Mouse (Mus musculus) cerebral cortex, adult 2 months (tissue): ENCODE results near the gene Sdhb.

ENCODE experiments used
- WGBS: fragments of 180-500 bp; shearing (Covaris S2); methylation state at CpG from one replicate; pipeline ENCODE4 v1.1.7; 2018; 5-methylcytosine and 5-hydroxymethylcytosine counted together

Sdhb gene

DNA sequence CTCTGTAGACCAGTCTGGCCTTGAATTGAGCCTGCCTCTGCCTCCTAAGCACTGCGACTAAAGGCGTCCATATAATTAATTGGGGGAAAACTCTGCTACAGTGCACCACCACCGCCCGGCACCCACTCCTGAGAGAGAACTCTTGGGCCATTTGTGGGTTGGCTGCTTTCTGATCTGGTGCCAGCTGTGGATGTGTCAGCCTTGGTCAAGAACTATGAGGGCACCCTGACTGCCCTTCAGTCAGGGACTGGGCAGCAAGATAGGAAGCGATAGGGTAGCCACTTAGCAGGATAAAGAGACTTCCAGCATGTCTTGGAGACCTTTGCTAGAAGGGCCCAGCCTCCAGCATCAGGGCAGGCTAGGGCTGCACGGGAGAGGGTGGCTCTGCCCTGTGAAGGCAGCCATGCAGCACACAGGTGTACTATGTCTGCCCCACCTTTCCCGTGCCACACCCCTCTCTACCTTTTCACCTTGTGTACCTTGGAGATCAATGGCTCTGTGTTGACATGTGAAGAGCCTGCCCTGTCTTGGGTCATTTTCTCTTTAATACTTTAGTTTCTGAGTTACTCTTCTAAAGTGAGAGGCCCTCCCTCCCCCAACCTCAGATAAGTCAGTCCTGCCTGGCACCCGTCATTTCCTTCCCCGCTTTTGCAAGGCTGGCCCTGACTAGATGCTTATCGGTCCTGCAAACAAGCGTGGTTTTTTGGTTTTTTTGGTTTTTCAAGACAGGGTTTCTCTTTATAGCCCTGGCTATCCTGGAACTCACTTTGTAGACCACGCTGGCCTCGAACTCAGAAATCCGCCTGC lies 17.1 kb downstream of the Sdhb start:
- WGBS: 91% methylated on average over 14 of the region's 14 CpGs

DNA sequence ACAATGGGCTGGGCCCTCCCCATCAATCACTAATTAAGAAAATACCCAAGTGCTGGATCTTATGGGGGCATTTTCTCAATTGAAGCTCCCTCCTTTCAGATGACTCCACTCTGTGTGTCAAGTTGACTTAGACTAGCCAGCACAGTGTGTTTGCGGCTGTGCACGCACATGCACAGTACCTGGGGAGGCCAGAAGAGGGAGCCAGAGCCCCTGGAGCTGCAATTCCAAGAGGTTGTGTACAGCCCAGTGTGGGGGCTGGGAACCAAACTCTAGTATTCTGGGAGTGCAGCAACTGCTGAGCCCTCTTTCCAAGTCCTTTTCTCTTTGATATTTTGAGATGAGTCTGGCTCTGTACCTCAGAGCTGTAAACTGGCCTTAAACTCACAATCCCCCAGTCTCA lies 20.6 kb downstream of the Sdhb start:
- WGBS: 95% methylated on average over 2 of the region's 2 CpGs

DNA sequence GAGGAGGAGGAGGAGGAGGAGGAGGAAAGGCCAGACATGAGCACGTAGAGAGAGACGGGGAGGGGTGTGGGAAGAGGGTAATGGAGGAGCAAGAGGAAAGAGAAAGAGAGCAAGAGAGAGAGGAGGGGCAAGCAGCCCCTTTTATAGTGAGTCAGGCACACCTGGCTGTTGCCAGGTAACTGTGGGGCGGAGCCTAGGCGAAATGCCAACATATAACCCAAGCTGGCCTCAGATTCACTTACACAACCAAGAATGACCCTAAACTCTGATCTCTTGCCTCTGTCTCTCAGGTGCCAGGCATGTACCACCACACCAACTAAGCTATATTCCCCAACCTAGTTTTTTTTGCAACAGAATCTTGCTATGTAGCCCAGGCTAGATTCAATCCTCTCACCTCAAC lies 21.8 kb downstream of the Sdhb start:
- WGBS: 57% methylated on average over 4 of the region's 4 CpGs

DNA sequence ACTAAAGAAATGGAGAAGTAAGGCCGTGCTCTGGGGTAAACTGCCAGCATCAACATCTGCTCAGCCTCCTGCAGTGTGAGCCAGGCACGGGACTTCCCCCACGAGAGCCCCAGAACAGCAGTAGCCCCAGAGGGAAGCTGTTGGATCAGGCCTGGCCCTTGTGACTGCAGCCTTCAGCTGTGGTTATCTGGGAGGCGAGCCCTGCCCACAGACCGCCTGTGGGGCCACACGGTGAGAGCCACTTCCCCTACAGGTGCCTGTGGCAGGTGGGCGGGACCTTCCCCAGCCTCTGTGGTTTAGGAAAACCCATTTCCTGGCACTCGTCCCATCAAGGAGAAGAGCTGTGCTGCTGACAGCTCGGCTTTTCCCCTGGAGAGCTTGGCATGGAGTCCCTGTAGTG lies 22.4 kb downstream of the Sdhb start:
- WGBS: 20% methylated on average over 9 of the region's 9 CpGs

DNA sequence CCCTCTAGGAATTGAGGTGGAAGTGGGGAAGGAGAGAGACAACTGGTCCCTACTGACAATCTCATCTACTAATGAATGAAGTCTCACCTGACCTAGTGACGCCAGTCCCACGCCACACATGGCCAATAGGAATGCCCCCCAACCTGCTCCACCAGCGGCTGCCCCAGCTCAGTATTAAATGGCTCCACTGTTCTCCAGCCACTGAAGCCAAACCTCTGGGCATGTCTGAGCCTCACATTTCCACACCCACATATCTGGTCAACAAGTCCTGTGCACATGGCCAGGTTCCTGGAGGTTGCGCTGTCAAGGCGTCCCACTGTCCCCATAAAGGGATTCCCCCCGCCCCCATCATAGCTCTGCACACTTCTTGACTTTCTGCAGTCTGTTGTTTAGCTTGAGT lies 23.5 kb downstream of the Sdhb start:
- WGBS: 88% methylated on average over 6 of the region's 6 CpGs

DNA sequence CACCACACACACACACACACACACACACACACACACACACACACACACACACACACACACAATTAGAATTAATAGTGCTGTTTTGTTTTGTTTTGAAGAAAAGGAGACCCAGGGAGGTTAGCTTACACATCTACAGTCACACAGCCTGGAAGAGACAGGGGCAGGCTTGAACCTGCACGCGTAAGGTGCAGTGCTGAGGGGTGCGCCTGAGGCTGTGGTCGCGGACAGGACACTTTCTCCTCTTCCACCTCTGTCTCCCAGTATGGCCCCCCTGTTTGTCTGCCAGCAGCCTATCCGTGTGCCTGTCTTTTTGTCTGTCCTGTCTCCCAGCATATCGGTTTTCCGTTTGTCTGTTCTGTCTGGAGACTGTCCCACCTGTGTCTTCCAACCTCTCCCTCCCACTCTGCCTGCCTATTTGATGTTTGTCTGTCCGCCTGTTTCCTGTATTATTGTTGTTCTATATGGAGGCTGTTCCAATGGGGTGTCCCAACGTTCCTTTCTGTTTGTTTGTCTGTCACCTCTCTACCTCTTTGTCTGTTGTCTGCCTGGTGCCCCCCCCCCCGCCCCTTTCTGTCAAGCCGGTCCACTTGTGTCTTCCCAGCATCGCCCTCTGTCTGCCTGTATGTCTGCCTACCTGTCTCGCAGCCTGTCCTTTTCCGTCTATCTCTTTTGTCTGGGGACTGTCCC lies 25.2 kb downstream of the Sdhb start:
- WGBS: 24% methylated on average over 15 of the region's 15 CpGs

DNA sequence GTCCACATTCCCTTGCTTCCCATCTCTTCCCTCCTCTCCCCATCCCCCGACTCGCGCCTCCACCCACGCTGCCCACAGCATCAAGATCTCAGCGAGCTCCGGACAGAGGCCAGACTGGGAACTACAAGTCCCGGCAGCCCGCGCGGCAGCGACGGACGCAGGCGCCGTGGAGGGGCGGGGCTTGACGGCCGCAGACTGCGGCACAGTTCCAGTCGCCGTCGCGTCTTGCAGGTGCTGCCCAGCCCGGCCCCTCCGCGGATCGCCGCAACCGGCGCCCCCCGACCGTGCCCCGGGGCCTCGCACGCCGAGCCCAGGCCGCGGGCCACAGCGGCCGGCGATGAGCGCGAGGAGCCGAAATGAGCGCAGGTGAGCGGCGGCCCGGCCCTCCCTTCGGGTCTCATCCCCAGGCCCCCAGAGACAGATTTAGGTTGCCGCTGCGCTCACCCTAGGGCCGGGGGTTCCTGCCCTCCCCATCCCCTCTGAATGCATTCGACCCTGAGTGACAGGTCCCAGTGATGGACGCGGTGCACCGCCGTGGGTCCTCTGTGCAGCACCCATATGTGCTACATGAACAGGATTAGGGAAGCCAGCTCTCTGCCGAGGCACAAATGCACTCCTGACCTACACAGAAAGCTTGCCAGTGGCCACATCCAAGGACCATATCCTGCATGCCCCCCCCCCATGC lies 25.9 kb downstream of the Sdhb start, which contains the start of gene Atp13a2:
Atp13a2 (plus strand) TSS at position 163 of the 685 bp plus-strand sequence.
- WGBS: under 1% methylated on average over 58 of the region's 58 CpGs

DNA sequence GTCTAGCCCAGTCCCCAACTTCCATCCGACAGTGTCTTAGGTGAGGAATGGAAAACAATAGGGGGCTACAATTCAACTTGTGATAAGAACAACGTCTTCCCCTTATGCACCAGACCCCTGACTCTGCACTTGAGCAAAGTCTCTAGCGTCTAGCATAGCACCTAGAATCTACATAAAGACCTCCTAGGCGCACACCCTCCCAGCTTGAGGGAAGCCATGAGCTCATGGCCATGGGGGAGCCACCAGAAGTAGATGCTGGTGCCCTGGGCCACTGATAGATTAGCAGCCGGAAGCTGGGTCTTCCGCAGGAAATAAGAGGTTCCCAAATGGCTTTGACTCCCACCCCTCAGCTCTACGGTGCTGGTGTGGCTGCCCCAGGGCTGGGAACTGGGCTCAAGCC lies 26.5 kb downstream of the Sdhb start:
- WGBS: 18% methylated on average over 7 of the region's 7 CpGs

DNA sequence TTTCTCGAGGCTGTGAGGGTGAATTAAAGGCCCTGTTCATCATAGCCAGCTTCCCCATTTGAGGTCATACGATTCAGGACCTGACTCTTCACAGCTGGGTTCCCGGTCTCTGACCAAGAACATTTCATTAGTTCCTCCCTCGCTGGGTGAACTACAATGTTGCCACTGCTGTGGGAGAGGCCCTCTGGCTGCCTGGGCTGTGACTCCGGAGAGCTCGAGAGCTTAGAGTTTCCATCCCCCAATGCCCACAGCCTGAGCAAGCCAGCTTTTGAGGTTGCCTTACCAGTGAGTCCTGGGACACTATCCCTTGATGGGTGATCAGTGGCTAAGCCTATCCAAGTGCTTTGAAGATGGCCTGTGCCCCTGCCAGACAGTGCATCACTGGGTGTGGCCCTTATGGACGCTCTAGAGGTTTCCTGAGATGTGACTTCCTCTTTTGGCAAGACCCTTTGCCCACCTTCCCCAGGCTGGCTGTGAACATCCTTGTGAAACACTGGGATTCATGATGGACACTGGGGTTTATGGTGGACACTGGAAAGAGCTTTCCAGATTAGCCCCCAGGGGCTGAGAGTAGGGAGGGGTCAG lies 27.8 kb downstream of the Sdhb start:
- WGBS: 51% methylated on average over 7 of the region's 7 CpGs

DNA sequence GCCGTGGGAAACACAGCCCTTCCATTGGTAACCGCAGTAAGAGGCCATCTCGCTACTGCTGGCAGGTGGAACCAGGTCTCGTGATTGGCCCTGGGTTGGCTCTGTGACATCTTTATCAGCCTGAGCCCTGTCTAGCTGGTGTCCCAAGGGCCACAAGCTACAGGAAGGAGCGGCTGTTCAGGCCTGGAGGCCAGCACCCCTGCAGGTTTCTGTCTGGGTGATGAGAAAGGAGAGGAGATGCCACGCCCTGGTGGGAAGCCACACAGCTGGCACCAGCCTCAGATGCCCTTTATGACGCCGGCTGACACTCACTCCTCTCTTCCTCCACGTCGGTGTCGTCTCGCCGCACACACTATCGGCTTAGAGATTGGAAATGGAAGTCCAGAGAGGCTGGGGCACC lies 28.4 kb downstream of the Sdhb start:
- 81% methylated on average over 14 of the region's 14 CpGs for WGBS

DNA sequence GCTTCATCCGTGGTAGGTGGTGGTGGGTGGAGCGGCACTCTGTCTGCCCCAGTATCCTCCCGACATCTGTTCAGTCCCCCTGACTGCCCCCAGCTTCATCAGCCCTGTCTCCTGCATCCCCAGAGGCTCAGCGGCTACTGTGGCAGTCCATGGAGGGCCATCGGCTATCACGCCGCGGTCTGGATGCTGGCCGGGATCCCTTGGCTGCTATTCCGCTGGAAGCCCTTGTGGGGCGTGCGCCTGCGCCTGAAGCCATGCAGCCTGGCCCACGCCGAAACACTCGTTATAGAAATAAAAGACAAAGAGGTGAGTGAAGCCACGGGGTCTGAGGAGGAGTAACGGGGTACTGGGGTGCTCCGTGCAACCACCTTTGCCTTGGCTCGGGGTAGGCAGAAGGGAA lies 31.2 kb downstream of the Sdhb start:
- WGBS: 71% methylated on average over 20 of the region's 20 CpGs

DNA sequence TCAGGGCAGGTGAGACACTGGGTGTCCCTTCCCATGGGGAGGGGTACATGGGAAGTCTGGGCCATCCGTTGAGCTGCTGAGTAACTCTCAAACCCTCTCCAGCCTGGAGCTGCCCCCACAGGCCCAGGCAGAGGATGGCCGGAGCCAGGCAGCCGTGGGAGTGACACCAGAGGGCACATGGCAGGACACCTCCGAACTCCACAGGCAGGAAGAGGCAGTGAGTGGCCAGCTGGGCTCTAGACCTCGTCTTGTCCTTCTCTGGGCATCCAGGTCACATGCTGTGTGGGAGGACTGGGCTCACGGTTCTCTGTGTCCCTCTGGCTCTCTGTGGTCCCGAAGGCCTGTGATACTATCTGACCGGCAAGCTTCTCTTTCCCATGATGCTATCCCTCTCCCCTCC lies 32.8 kb downstream of the Sdhb start:
- 76% methylated on average over 8 of the region's 8 CpGs for WGBS

DNA sequence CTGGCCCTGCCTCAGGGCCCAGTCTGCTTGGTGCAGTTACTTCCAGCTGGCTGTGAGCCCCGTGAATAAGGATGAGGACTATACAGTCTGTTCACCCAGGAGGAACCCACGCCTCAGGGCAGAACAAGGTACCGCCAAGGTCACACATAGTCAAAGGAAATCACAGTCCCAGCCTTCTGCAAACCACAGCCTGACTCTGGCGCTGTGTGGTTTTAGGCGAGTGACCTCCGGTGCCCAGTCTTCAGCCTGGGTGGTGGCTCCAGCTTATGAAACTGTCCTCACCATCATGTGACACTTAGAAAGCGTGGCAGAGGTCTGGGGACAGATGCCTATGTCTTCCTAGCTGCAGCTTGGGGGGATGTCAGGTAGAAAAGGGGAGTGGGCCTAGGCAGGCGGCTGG lies 34.8 kb downstream of the Sdhb start:
- WGBS: 90% methylated on average over 8 of the region's 8 CpGs

DNA sequence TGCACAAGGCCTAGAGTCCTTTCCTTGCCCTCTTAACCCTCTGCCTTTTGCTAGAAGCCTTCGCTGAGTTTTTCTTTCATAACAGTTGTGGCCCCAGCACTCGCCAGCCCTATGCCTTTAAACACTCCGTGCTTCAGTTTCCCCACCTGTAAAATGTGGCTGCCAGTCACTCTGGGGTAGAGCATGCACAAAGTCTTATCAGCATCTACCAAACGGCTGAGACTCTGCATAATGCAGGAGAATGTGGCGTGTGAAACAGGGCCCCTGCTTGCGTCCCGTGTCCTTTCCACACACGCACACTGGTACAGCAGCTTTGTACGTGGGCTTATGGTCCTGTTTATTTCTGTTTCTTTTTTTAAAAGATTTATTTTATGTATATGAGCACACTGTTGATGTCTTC lies 35.8 kb downstream of the Sdhb start:
- WGBS: 91% methylated on average over 9 of the region's 9 CpGs

DNA sequence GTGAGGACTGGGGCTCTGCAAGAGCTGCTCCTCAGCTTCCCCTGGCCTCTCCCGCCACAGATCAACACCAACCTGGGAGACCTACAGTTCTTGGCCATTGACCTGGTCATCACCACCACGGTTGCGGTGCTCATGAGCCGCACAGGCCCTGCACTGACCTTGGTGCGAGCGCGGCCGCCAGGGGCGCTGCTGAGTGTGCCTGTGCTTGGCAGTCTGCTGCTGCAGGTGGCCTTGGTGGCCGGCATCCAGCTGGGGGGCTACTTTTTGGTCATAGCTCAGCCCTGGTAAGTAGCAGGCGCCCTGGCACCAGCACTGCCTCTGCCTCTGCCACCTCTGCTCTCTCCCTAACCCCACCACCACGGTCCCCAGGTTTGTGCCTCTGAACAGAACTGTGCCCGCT lies 45.0 kb downstream of the Sdhb start:
- 80% methylated on average over 13 of the region's 13 CpGs for WGBS

DNA sequence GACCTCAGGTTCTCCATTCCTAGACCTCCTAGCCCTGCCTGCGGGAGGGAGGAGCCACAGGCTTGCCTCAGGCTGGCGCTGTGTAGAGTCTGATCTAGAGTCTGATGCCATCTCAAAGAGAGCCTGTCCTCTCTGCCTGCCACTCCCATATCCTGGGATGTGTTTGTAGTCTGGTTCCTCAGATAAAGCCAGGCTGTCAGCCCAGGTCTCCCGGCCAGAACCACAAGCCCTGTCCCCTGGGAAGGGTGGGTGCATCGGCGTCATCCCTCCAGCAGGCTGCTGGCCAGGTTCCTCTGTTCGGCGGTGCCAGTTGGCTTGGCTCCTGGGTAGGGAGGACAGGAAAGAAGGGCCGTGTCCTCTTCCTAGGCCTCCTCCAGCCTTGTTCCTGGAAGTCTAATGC lies 47.0 kb downstream of the Sdhb start:
- WGBS: 40% methylated on average over 8 of the region's 8 CpGs

DNA sequence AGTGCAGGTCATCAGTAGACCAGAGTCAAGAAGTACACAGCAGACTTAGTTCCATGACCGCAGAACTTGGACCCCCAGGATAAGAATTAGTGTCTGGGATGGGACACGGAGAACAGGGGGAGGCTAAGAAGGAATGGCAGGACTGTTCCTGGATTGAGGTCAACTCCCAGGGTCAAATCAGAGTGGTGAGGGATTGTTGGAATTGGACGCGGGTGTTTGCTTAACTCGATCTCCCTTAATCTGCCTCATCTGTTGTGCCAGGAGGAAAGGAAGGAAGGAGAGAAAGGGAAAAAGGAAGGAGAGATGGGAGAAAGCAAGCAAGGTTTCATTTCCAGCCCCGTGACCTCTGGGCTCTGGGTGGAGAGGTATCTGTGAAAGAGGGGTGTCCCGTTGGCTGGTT lies 49.1 kb downstream of the Sdhb start, which contains the start of gene Mfap2:
Mfap2 (plus strand) TSS at position 301 of the 400 bp plus-strand sequence.
- WGBS: 22% methylated on average over 7 of the region's 7 CpGs

DNA sequence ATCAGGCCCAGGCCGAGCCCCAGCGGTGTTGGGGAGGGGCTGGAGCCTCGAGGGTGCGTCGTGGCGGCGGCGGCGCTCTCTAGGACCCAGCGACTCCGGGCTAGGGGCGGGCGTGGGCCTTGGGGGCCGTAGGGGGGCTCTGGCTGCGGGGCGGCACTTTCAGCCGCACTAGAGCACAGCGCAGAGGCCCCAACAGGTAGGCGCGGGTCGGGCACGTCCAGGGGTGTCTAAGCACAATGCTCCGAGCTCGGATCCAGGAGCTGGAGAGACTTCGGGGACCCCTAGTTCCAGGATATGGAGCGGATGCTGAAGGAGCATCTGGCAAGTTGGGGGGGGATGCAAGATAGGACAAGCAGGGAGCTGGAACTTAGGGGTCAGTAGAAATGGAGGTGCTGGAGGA lies 49.5 kb downstream of the Sdhb start:
- WGBS: 2% methylated on average over 26 of the region's 26 CpGs

DNA sequence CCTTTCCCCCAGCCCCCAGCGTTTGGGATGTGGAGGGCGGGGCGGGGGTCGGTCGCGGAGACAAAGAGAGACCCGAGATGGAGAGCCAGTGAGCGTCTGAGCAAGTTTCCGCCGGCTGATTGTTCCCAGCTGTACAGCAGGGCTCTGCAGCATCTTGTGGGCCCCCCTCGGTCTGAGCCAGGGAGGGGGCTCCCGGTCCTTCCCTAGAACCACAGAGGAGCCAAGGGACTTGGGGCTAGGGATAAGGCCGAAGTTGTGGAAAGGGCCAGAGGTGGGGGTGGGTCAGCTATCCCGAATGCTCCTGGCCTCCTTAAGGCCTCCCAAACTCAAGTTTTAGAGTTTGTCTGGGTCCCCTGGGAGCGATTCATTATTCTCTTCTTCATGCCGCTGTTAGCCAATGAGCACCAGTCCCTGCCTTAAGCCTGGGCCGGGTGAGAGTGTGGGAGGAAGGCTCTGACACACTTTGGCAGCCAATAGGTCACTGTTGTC lies 50.0 kb downstream of the Sdhb start:
- WGBS: 6% methylated on average over 17 of the region's 17 CpGs

DNA sequence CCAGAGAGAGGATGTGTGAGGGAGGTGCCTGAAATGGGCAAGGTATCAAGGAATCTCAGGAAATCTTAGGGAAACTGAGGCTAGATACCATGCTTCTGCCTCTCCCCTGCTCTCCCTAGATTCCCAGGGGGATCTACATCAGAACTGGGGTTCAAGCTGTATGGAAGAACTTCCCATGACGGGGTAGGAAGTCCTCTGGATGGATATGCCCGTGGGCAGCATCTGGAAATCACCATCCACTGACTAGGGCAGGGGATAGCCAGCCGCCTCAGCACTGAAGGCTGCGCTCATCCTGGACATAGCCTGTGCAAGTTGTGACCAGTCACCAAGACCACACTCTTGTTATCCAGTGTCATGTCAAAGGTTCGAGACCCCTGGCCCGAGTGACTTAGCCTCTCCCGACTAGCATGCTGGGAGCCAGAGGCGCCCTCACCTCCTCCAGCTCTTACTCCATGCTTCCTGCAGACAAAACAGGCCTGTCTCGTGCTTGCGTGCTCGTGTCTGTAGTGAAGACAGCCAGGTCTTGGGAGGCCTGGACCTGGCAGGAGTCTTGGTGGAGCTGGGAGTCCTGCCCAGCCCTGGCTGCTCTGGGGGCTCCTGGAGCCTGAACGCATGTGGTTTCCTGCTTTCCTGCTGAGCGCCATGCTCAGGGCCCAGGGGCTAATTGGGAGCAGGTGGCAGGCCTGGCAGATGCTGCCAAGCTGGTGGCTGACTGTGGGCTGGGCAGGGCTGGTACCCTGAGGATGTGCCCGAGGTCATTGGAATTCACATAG lies 50.7 kb downstream of the Sdhb start:
- WGBS: 39% methylated on average over 14 of the region's 14 CpGs

DNA sequence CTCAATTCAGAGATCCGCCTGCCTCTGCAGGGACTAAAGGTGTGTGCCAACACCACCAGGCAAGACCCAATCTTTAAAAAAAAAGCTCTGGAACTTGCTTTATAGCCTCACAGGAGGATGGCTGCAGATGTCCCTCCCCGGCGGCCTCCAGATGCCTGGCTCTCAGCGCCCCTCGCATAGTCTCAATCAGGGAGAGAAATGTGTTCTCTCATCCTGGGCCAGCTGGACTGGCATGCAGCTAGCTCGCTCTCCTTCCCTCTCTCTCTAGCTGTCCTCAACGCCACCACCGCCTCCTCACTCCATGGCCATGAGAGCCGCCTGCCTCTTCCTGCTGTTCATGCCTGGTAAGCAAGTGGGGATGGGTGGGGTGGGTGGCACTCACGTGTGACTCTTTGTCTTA lies 51.6 kb downstream of the Sdhb start:
- 52% methylated on average over 10 of the region's 10 CpGs for WGBS
